Mouse (Mus musculus): ENCODE data around the gene Mov10l1.

DNA sequence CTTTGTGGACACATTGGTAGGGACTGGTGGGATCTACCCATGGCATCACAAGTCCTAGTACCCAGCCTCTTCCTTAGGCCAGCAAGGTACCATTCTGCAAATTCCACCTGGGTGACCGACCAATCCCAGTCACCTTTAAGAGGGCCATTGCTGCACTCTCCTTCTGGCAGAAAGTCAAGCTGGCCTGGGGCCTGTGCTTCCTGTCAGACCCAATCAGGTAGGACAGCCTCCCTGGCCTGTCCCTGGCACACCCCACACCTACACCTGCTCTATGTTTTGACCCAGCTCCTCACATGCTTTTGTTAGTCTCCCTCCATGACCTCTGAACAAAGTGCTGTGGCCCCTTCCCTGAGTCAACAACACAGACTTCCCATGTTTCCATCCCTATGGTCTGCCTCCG lies 102.1 kb downstream of the Mov10l1 start:
- TF ChIP-seq CTCF (IDR thresholded peaks at IDR 0.05; ENCODE audit: borderline replicate concordance, insufficient read depth, low read length) (no peak), POLR2A (IDR thresholded peaks at IDR 0.05; ENCODE audit: low read depth, low read length) (no peak)
